Mouse (Mus musculus) midbrain, embryonic 15.5 days (tissue): ENCODE data around the gene Gja5. TPM values are rescaled to one million over a fixed set of nuclear protein-coding genes. Genes with fewer than 3 reads are reported as not detected.
"Not testable (repeated sequence)": the region's sequence is repeated elsewhere in the genome, so short reads cannot be mapped to it uniquely, and the experiment has no call there.

ENCODE experiments used
- ATAC-seq: fragments of 200-750 bp; cut with Nextera tagmentation; replicated peaks from 2 replicates; pipeline ENCODE4 v1.8.0; 2017; ENCODE audit warnings: moderate TSS enrichment
- H3K27ac ChIP-seq: fragments of 300-500 bp; sonication (generic); 2 replicates; pipeline ENCODE4 v1.5.1; 2015; ENCODE audit warnings: mild to moderate bottlenecking, inconsistent platforms
- H3K27me3 ChIP-seq: fragments of 300-500 bp; sonication (generic); replicated peaks from 2 replicates; pipeline ENCODE4 v1.6.1; 2015; ENCODE audit warnings: inconsistent platforms
- H3K36me3 ChIP-seq: fragments of 300-500 bp; sonication (generic); replicated peaks from 2 replicates; pipeline ENCODE4 v1.6.1; 2015; ENCODE audit warnings: inconsistent platforms
- H3K4me1 ChIP-seq: fragments of 300-500 bp; sonication (generic); 2 replicates; pipeline ENCODE4 v1.6.1; 2015; ENCODE audit warnings: inconsistent platforms
- H3K4me2 ChIP-seq: fragments of 300-500 bp; sonication (generic); 2 replicates; pipeline ENCODE4 v1.6.1; 2015; ENCODE audit warnings: inconsistent platforms, mild to moderate bottlenecking, moderate library complexity
- H3K4me3 ChIP-seq: fragments of 300-500 bp; sonication (generic); 2 replicates; pipeline ENCODE4 v1.5.1; 2015; ENCODE audit warnings: mild to moderate bottlenecking, inconsistent platforms
- H3K9ac ChIP-seq: fragments of 300-500 bp; sonication (generic); 2 replicates; pipeline ENCODE4 v1.6.1; 2015; ENCODE audit warnings: mild to moderate bottlenecking, inconsistent platforms
- H3K9me3 ChIP-seq: fragments of 300-500 bp; sonication (generic); 2 replicates; pipeline ENCODE4 v1.6.1; 2016; ENCODE audit warnings: inconsistent platforms
- WGBS: fragments of 180-500 bp; shearing (Covaris S2); methylation state at CpG from one replicate; pipeline ENCODE4 v1.1.7; 2015; ENCODE audit warnings: mixed read lengths; 5-methylcytosine and 5-hydroxymethylcytosine counted together
- polyA plus RNA-seq: library from polyadenylated mRNA; unstranded; fragments of >200 nt; fragmentation: Nextera tagmentation; extraction: Ambion mirVana; gene quantifications from 2 replicates; pipeline ENCODE4 v1.2.1, GENCODE M21; 2015

The Gja5 gene
- polyA plus RNA-seq, 1 experiment from 2014 or later: 4.7 TPM

- no peaks in the 10 kb centered on the region for H3K36me3 ChIP-seq
- H3K4me1 ChIP-seq: no peaks in the 10 kb centered on the region
- no peak overlapping the region for H3K27ac ChIP-seq
- no peak overlapping the region for H3K9ac ChIP-seq
- 64% methylated on average over 13 of the region's 13 CpGs for WGBS
- H3K4me2 ChIP-seq: no peak overlapping the region
- ATAC-seq: no peak
- no peaks in the 10 kb centered on the region for H3K27me3 ChIP-seq
- H3K4me3 ChIP-seq: no peak overlapping the region
- no peaks in the 10 kb centered on the region for H3K9me3 ChIP-seq
Observed at GRCm38 (mm10) chr3:97051264-97051744, 146.8 kb downstream of the Gja5 start.

GRCm38 (mm10) chr3:97052069-97052799 is 147.7 kb downstream of the Gja5 start:
- no peak overlapping the region for H3K9ac ChIP-seq
- ATAC-seq: no peak

GRCm38 (mm10) chr3:97058704-97059103 is 154.2 kb downstream of the Gja5 start:
- Histone ChIP-seq H3K27ac (no peak overlapping the region), H3K9me3 (no peaks in the 10 kb centered on the region), H3K4me2 (no peak overlapping the region), H3K4me3 (no peak overlapping the region), H3K36me3 (no peaks in the 10 kb centered on the region), H3K4me1 (no peaks in the 10 kb centered on the region), H3K27me3 (no peaks in the 10 kb centered on the region), H3K9ac (no peak overlapping the region)
- no peak for ATAC-seq
- 85% methylated on average over 5 of the region's 5 CpGs for WGBS

More at GRCm38 (mm10) chr3:97052069-97052799, 147.7 kb downstream of the Gja5 start:
- no peaks in the 10 kb centered on the region for H3K27me3 ChIP-seq
- no peak overlapping the region for H3K4me2 ChIP-seq
- no peaks in the 10 kb centered on the region for H3K4me1 ChIP-seq
- 49% methylated on average over 8 of the region's 8 CpGs for WGBS
- H3K36me3 ChIP-seq: no peaks in the 10 kb centered on the region
- H3K27ac ChIP-seq: no peak overlapping the region
- H3K4me3 ChIP-seq: no peak overlapping the region
- H3K9me3 ChIP-seq: no peaks in the 10 kb centered on the region

GRCm38 (mm10) chr3:97060119-97060518 is 155.6 kb downstream of the Gja5 start:
- H3K4me1 ChIP-seq: no peaks in the 10 kb centered on the region
- H3K27ac ChIP-seq: no peak overlapping the region
- no peaks in the 10 kb centered on the region for H3K36me3 ChIP-seq
- no peak overlapping the region for H3K4me3 ChIP-seq
- H3K27me3 ChIP-seq: no peaks in the 10 kb centered on the region
- H3K9ac ChIP-seq: no peak overlapping the region
- no peaks in the 10 kb centered on the region for H3K9me3 ChIP-seq
- 96% methylated on average over 4 of the region's 4 CpGs for WGBS
- H3K4me2 ChIP-seq: no peak overlapping the region
- ATAC-seq: no peak

GRCm38 (mm10) chr3:97062814-97063213 is 158.3 kb downstream of the Gja5 start:
- Histone ChIP-seq H3K36me3 (no peaks in the 10 kb centered on the region), H3K9me3 (no peaks in the 10 kb centered on the region), H3K27ac (no peak overlapping the region), H3K4me3 (no peak overlapping the region), H3K4me1 (no peaks in the 10 kb centered on the region), H3K9ac (no peak overlapping the region), H3K27me3 (no peaks in the 10 kb centered on the region), H3K4me2 (no peak overlapping the region)
- WGBS: 73% methylated on average over 5 of the region's 5 CpGs
- ATAC-seq: no peak

- no peak for ATAC-seq
- Histone ChIP-seq H3K4me3 (no peak overlapping the region), H3K9ac (no peak overlapping the region), H3K27ac (no peak overlapping the region), H3K9me3 (no peaks in the 10 kb centered on the region), H3K36me3 (no peaks in the 10 kb centered on the region), H3K4me2 (no peak overlapping the region), H3K4me1 (no peaks in the 10 kb centered on the region), H3K27me3 (no peaks in the 10 kb centered on the region)
- 68% methylated on average over 6 of the region's 6 CpGs for WGBS
Observed at GRCm38 (mm10) chr3:97064046-97064445, 159.6 kb downstream of the Gja5 start.

- not testable (repeated sequence) for H3K9ac ChIP-seq, H3K27ac ChIP-seq, H3K36me3 ChIP-seq, H3K27me3 ChIP-seq, H3K4me3 ChIP-seq, H3K4me2 ChIP-seq, H3K4me1 ChIP-seq, ATAC-seq, H3K9me3 ChIP-seq
- 93% methylated on average over 7 of the region's 7 CpGs for WGBS
Observed at GRCm38 (mm10) chr3:97069589-97069988, 165.1 kb downstream of the Gja5 start.

GRCm38 (mm10) chr3:97071916-97072315 is 167.4 kb downstream of the Gja5 start:
- not testable (repeated sequence) for H3K9me3 ChIP-seq, H3K4me3 ChIP-seq, ATAC-seq, H3K9ac ChIP-seq, H3K36me3 ChIP-seq, H3K4me1 ChIP-seq, H3K27me3 ChIP-seq, H3K27ac ChIP-seq, H3K4me2 ChIP-seq
- WGBS: 77% methylated on average over 9 of the region's 9 CpGs

GRCm38 (mm10) chr3:97072361-97072760 is 167.9 kb downstream of the Gja5 start:
- ATAC-seq, H3K27ac ChIP-seq, H3K4me3 ChIP-seq, H3K4me2 ChIP-seq, H3K9ac ChIP-seq, H3K36me3 ChIP-seq, H3K4me1 ChIP-seq, H3K27me3 ChIP-seq, H3K9me3 ChIP-seq: not testable (repeated sequence)
- 81% methylated on average over 5 of the region's 5 CpGs for WGBS

GRCm38 (mm10) chr3:97075744-97076350 is 171.4 kb downstream of the Gja5 start:
- H3K9ac ChIP-seq, H3K27me3 ChIP-seq, ATAC-seq, H3K36me3 ChIP-seq, H3K4me3 ChIP-seq, H3K4me1 ChIP-seq, H3K9me3 ChIP-seq, H3K4me2 ChIP-seq, H3K27ac ChIP-seq: not testable (repeated sequence)
- 34% methylated on average over 3 of the region's 11 CpGs for whole genome bisulfite sequencing

GRCm38 (mm10) chr3:97076412-97076811 is 171.9 kb downstream of the Gja5 start:
- 38% methylated on average over 6 of the region's 6 CpGs for WGBS

GRCm38 (mm10) chr3:97078436-97078835 is 173.9 kb downstream of the Gja5 start:
- 54% methylated on average over 4 of the region's 4 CpGs for WGBS
- H3K4me3 ChIP-seq: no peak overlapping the region
- no peak overlapping the region for H3K4me2 ChIP-seq
- H3K27me3 ChIP-seq: no peaks in the 10 kb centered on the region
- no peak for ATAC-seq
- no peaks in the 10 kb centered on the region for H3K4me1 ChIP-seq
- no peak overlapping the region for H3K27ac ChIP-seq
- H3K9me3 ChIP-seq: no peaks in the 10 kb centered on the region
- no peak overlapping the region for H3K9ac ChIP-seq
- no peaks in the 10 kb centered on the region for H3K36me3 ChIP-seq

More at GRCm38 (mm10) chr3:97076412-97076811, 171.9 kb downstream of the Gja5 start:
- Histone ChIP-seq H3K4me2 (no peak overlapping the region), H3K27ac (no peak overlapping the region), H3K4me3 (no peak overlapping the region), H3K27me3 (no peaks in the 10 kb centered on the region), H3K4me1 (no peaks in the 10 kb centered on the region), H3K9ac (no peak overlapping the region), H3K9me3 (no peaks in the 10 kb centered on the region), H3K36me3 (no peaks in the 10 kb centered on the region)
- ATAC-seq: no peak

GRCm38 (mm10) chr3:97082156-97082555 is 177.7 kb downstream of the Gja5 start:
- no peak for ATAC-seq
- Histone ChIP-seq H3K4me1 (no peaks in the 10 kb centered on the region), H3K27ac (no peak overlapping the region), H3K9me3 (no peaks in the 10 kb centered on the region), H3K9ac (no peak overlapping the region), H3K4me3 (no peak overlapping the region), H3K36me3 (no peaks in the 10 kb centered on the region), H3K27me3 (no peaks in the 10 kb centered on the region), H3K4me2 (no peak overlapping the region)
- 86% methylated on average over 5 of the region's 5 CpGs for WGBS
